Mouse (Mus musculus) neural tube, embryonic 14.5 days (tissue): ENCODE measurements around the gene Myh11. TPM values are rescaled to one million over a fixed set of nuclear protein-coding genes. Genes with fewer than 3 reads are reported as not detected.

Experiments used
- ATAC-seq: fragments of 200-750 bp; cut with Nextera tagmentation; 2 replicates; pipeline ENCODE4 v1.8.0; 2017; ENCODE audit warnings: low read depth, mild to moderate bottlenecking, moderate TSS enrichment, moderate library complexity
- H3K27ac ChIP-seq: fragments of 300-500 bp; sonication (generic); 2 replicates; pipeline ENCODE4 v1.5.1; 2014; ENCODE audit warnings: low read depth, mild to moderate bottlenecking, control low read depth, low read length, moderate library complexity, mixed read lengths
- H3K27me3 ChIP-seq: fragments of 300-500 bp; sonication (generic); 2 replicates; pipeline ENCODE4 v1.6.1; 2014; ENCODE audit warnings: low read length; ENCODE audit not compliant: control insufficient read depth, insufficient read depth
- H3K36me3 ChIP-seq: fragments of 300-500 bp; sonication (generic); 2 replicates; pipeline ENCODE4 v1.6.1; 2014; ENCODE audit warnings: low read length, mixed read lengths; ENCODE audit not compliant: control insufficient read depth, insufficient read depth
- H3K4me1 ChIP-seq: fragments of 300-500 bp; sonication (generic); 2 replicates; pipeline ENCODE4 v1.6.1; 2014; ENCODE audit warnings: low read length; ENCODE audit not compliant: control insufficient read depth, insufficient read depth
- H3K4me2 ChIP-seq: fragments of 300-500 bp; sonication (generic); 2 replicates; pipeline ENCODE4 v1.6.1; 2014; ENCODE audit warnings: mild to moderate bottlenecking, low read depth, low read length, control low read depth
- H3K4me3 ChIP-seq: fragments of 300-500 bp; sonication (generic); 2 replicates; pipeline ENCODE4 v1.5.1; 2014; ENCODE audit warnings: low read depth, low read length, control low read depth, mixed read lengths
- H3K9ac ChIP-seq: fragments of 300-500 bp; sonication (generic); replicated peaks from 2 replicates; pipeline ENCODE4 v1.6.1; 2014; ENCODE audit warnings: low read depth, mild to moderate bottlenecking, control low read depth, low read length, mixed read lengths
- H3K9me3 ChIP-seq: fragments of 300-500 bp; sonication (generic); 2 replicates; pipeline ENCODE4 v1.6.1; 2016; ENCODE audit warnings: low read length; ENCODE audit not compliant: control insufficient read depth
- WGBS: fragments of 180-500 bp; shearing (Covaris S2); extraction: QIAGEN DNeasy Blood & Tissue Kit; methylation state at CpG from one replicate; pipeline ENCODE4 v1.1.7; 2014; 5-methylcytosine and 5-hydroxymethylcytosine counted together
- polyA plus RNA-seq: library from polyadenylated mRNA; unstranded; fragments of >200 nt; fragmentation: Nextera tagmentation; extraction: Ambion mirVana; gene quantifications from 2 replicates; pipeline ENCODE4 v1.2.1, GENCODE M21; 2014

Gene Myh11
- polyA plus RNA-seq, 1 experiment from 2014 or later, result 0.09 TPM

GRCm38 (mm10) chr16:14258856-14259255 lies 32.3 kb downstream of the Myh11 start:
- Histone ChIP-seq H3K4me1 (no peaks in the 10 kb centered on the region), H3K9ac (no peak overlapping the region), H3K36me3 (no peaks in the 10 kb centered on the region), H3K4me3 (no peak overlapping the region), H3K9me3 (no peaks in the 10 kb centered on the region), H3K27ac (no peak overlapping the region), H3K27me3 (no peaks in the 10 kb centered on the region), H3K4me2 (no peak overlapping the region)
- no peak for ATAC-seq
- WGBS, result 27% methylated on average over 2 of the region's 2 CpGs

DNA sequence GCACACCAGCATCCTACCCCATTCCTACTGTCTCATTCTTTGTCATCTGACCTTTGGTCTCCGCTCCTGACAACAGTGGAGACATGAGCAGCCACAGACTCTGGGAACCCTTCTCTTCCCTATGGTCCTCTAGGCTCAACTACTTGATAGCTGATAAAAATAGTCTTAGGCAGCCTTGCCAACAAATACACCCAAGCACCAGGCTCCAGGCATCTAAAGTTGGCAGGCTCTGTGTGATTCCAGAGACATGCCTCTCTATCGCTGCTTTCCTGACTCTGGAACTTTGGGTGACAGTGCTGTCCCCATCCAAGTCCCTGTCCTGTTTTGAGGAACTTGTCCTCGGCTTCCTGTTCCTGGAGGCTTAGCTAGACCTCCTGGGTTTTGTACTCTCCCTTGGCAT lies 37.6 kb downstream of the Myh11 start:
- 92% methylated on average over 3 of the region's 3 CpGs for WGBS
- Histone ChIP-seq H3K9ac (no peak overlapping the region), H3K4me2 (no peak overlapping the region), H3K27me3 (no peaks in the 10 kb centered on the region), H3K4me3 (no peak overlapping the region), H3K36me3 (no peaks in the 10 kb centered on the region), H3K4me1 (no peaks in the 10 kb centered on the region), H3K9me3 (no peaks in the 10 kb centered on the region), H3K27ac (no peak overlapping the region)
- no peak for ATAC-seq

GRCm38 (mm10) chr16:14252877-14253276 lies 38.3 kb downstream of the Myh11 start:
- H3K36me3 ChIP-seq, result no peaks in the 10 kb centered on the region
- no peaks in the 10 kb centered on the region for H3K4me1 ChIP-seq
- ATAC-seq, result no peak

GRCm38 (mm10) chr16:14249913-14250312 lies 41.3 kb downstream of the Myh11 start:
- H3K4me2 ChIP-seq, result no peak overlapping the region
- H3K9me3 ChIP-seq, result no peaks in the 10 kb centered on the region
- 60% methylated on average over 1 of the region's 1 CpGs for WGBS
- H3K9ac ChIP-seq, result no peak overlapping the region
- no peak overlapping the region for H3K4me3 ChIP-seq
- H3K27ac ChIP-seq, result no peak overlapping the region
- no peaks in the 10 kb centered on the region for H3K27me3 ChIP-seq
- no peak for ATAC-seq
- no peaks in the 10 kb centered on the region for H3K36me3 ChIP-seq
- no peaks in the 10 kb centered on the region for H3K4me1 ChIP-seq

More at GRCm38 (mm10) chr16:14252877-14253276, 38.3 kb downstream of the Myh11 start:
- WGBS, result 82% methylated on average over 4 of the region's 4 CpGs
- H3K9ac ChIP-seq, result no peak overlapping the region
- no peaks in the 10 kb centered on the region for H3K27me3 ChIP-seq
- no peaks in the 10 kb centered on the region for H3K9me3 ChIP-seq
- H3K4me3 ChIP-seq, result no peak overlapping the region
- H3K27ac ChIP-seq, result no peak overlapping the region
- no peak overlapping the region for H3K4me2 ChIP-seq

DNA sequence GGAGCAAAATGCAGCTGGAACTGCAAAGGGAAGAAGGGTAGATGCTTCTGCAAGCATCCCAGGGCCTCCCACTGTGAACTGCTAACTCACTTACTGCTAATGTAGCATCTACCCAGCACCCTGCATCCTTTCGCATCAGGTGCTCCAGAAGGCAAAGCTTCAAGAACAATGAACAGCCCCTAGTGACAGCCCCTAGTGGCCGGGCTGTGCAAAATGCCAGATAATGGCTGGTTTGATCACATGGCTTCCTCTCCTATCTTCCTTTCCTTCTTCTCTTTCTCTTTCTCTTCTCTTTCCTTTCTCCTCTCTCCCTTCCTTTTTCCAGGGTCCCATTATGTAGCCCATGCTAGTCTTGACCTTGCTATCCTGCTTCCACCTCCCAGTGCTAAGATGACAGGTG lies 48.6 kb downstream of the Myh11 start:
- 29% methylated on average over 2 of the region's 2 CpGs for WGBS
- ATAC-seq, result no peak
- no peaks in the 10 kb centered on the region for H3K4me1 ChIP-seq
- no peaks in the 10 kb centered on the region for H3K27me3 ChIP-seq
- no peak overlapping the region for H3K4me2 ChIP-seq
- H3K9ac ChIP-seq, result no peak overlapping the region
- no peaks in the 10 kb centered on the region for H3K36me3 ChIP-seq
- H3K9me3 ChIP-seq, result no peaks in the 10 kb centered on the region
- H3K27ac ChIP-seq, result no peak overlapping the region
- no peak overlapping the region for H3K4me3 ChIP-seq

DNA sequence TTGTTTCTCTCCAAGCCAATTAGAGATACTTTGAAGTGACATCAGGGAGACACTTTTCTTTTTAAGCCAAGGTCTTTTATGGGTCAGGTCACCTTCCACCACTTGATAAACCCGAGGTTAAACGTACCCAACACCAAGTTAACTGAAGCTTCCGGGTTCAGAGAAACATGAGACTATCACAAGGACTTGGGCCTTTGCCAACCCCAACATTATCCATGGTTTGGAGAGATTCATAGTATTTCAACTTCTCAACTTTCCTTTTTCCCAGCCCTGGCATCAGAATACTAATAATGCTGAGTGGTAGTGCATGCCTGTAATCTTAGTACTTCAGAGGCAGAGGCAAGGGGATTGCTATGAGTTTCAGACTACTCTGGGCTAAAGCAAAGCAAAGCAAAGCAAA lies 49.1 kb downstream of the Myh11 start:
- H3K27me3 ChIP-seq, result no peaks in the 10 kb centered on the region
- H3K27ac ChIP-seq, result no peak overlapping the region
- no peak overlapping the region for H3K9ac ChIP-seq
- H3K36me3 ChIP-seq, result no peaks in the 10 kb centered on the region
- no peaks in the 10 kb centered on the region for H3K4me1 ChIP-seq
- ATAC-seq, result no peak
- WGBS, result 89% methylated on average over 3 of the region's 3 CpGs
- no peak overlapping the region for H3K4me3 ChIP-seq
- no peaks in the 10 kb centered on the region for H3K9me3 ChIP-seq
- no peak overlapping the region for H3K4me2 ChIP-seq

GRCm38 (mm10) chr16:14237100-14237723 lies 54.0 kb downstream of the Myh11 start:
- no peaks in the 10 kb centered on the region for H3K27me3 ChIP-seq
- no peak overlapping the region for H3K4me2 ChIP-seq
- 0 out of 2 replicates have a peak overlapping the region, but pooled peaks have one; percentile 11 for H3K9ac ChIP-seq
- H3K9me3 ChIP-seq, result no peaks in the 10 kb centered on the region
- ATAC-seq, result peak; percentile 86
- no peaks in the 10 kb centered on the region for H3K4me1 ChIP-seq
- no peak overlapping the region for H3K27ac ChIP-seq
- WGBS, result 30% methylated on average over 6 of the region's 6 CpGs
- no peaks in the 10 kb centered on the region for H3K36me3 ChIP-seq
- H3K4me3 ChIP-seq, result no peak overlapping the region

DNA sequence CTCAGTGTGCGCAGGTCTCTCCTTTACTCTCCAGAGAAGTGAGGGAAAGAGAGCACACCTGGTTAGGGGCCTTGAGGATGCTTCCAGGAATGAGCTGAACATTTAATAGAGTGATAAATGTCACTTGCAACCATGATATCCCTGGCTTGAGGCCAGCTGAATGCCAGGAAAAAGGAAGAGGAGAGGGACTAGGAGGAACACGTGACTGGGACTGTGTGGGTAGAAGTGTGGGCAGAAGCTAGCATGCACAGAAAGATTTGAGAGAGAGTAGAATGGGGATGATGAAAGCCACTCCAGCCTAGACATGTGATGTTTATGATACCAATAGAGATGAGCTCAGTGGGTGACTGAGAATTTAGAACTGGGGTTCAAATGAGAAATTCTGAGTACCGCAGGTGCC lies 76.0 kb downstream of the Myh11 start:
- H3K4me2 ChIP-seq, result no peak overlapping the region
- H3K9me3 ChIP-seq, result no peaks in the 10 kb centered on the region
- H3K36me3 ChIP-seq, result no peaks in the 10 kb centered on the region
- H3K27ac ChIP-seq, result no peak overlapping the region
- H3K4me1 ChIP-seq, result no peaks in the 10 kb centered on the region
- H3K27me3 ChIP-seq, result no peaks in the 10 kb centered on the region
- ATAC-seq, result no peak
- WGBS, result 91% methylated on average over 3 of the region's 3 CpGs
- H3K4me3 ChIP-seq, result no peak overlapping the region
- no peak overlapping the region for H3K9ac ChIP-seq

GRCm38 (mm10) chr16:14198798-14199197 lies 92.4 kb downstream of the Myh11 start:
- Histone ChIP-seq H3K27me3 (no peaks in the 10 kb centered on the region), H3K27ac (no peak overlapping the region), H3K9me3 (no peaks in the 10 kb centered on the region), H3K4me2 (no peak overlapping the region), H3K4me1 (no peaks in the 10 kb centered on the region), H3K4me3 (no peak overlapping the region), H3K9ac (no peak overlapping the region), H3K36me3 (no peaks in the 10 kb centered on the region)
- ATAC-seq, result no peak
- 85% methylated on average over 4 of the region's 4 CpGs for WGBS
